Mouse (Mus musculus) hindbrain, postnatal 0 days (tissue): ENCODE measurements at regions not wholly inside any gene's neighbourhood (a gene's known extent, or its start where the extent isn't known, plus 50 kb on each side); places are given as distances from the start of the nearest gene placed in this dataset.

Experiments used
- ATAC-seq: fragments of 200-750 bp; cut with Nextera tagmentation; 2 replicates; pipeline ENCODE4 v1.8.0; 2017; ENCODE audit warnings: mild to moderate bottlenecking, moderate TSS enrichment, moderate library complexity
- DNase-seq: peaks from one replicate; pipeline ENCODE4 v3.0.0-alpha.2; 2015; ENCODE audit warnings: low spot score
- H3K27ac ChIP-seq: fragments of 300-500 bp; sonication (generic); 2 replicates; pipeline ENCODE4 v1.5.1; 2014; ENCODE audit warnings: mild to moderate bottlenecking
- H3K27me3 ChIP-seq: fragments of 300-500 bp; sonication (generic); 2 replicates; pipeline ENCODE4 v1.6.1; 2014; ENCODE audit warnings: low read length, mixed read lengths; ENCODE audit not compliant: insufficient read depth
- H3K36me3 ChIP-seq: fragments of 300-500 bp; sonication (generic); 2 replicates; pipeline ENCODE4 v1.6.1; 2014; ENCODE audit warnings: low read length, mixed read lengths; ENCODE audit not compliant: insufficient read depth
- H3K4me1 ChIP-seq: fragments of 300-500 bp; sonication (generic); 2 replicates; pipeline ENCODE4 v1.6.1; 2014; ENCODE audit warnings: antibody characterized with exemption, low read length, mixed read lengths; ENCODE audit not compliant: insufficient read depth
- H3K4me2 ChIP-seq: fragments of 300-500 bp; sonication (generic); 2 replicates; pipeline ENCODE4 v1.6.1; 2014; ENCODE audit warnings: low read depth, mild to moderate bottlenecking, low read length, moderate library complexity, mixed read lengths
- H3K4me3 ChIP-seq: fragments of 300-500 bp; sonication (generic); 2 replicates; pipeline ENCODE4 v1.5.1; 2014; ENCODE audit warnings: low read length
- H3K9ac ChIP-seq: fragments of 300-500 bp; sonication (generic); replicated peaks from 2 replicates; pipeline ENCODE4 v1.6.1; 2014; ENCODE audit warnings: mild to moderate bottlenecking, low read length, moderate library complexity, mixed read lengths
- H3K9me3 ChIP-seq: fragments of 300-500 bp; sonication (generic); 2 replicates; pipeline ENCODE4 v1.6.1; 2016; ENCODE audit warnings: low read length, mixed read lengths
- CTCF ChIP-seq: IDR thresholded peaks from 2 replicates; pipeline ENCODE4 v1.5.1; 2016; ENCODE audit warnings: antibody characterized with exemption, control low read depth, low read depth
- WGBS: fragments of 180-500 bp; shearing (Covaris S2); extraction: QIAGEN DNeasy Blood & Tissue Kit; methylation state at CpG from one replicate; pipeline ENCODE4 v1.1.7; 2014; 5-methylcytosine and 5-hydroxymethylcytosine counted together

GRCm38 (mm10) chr17:16069334-16069733 is 238.5 kb upstream of the Rgmb start:
- H3K4me3 ChIP-seq: no peak overlapping the region
- H3K4me2 ChIP-seq: no peak overlapping the region
- H3K9me3 ChIP-seq: no peaks in the 10 kb centered on the region
- DNase-seq: no peak
- WGBS: 39% methylated on average over 1 of the region's 1 CpGs
- no peak overlapping the region for H3K9ac ChIP-seq
- no peaks in the 10 kb centered on the region for H3K36me3 ChIP-seq
- no peaks in the 10 kb centered on the region for H3K4me1 ChIP-seq
- H3K27ac ChIP-seq: no peak overlapping the region
- no peaks in the 10 kb centered on the region for H3K27me3 ChIP-seq
- no peak for TF ChIP-seq CTCF
- no peak for ATAC-seq

- Histone ChIP-seq H3K9me3 (no peaks in the 10 kb centered on the region), H3K4me2 (no peak overlapping the region), H3K9ac (no peak overlapping the region), H3K36me3 (no peaks in the 10 kb centered on the region), H3K27ac (no peak overlapping the region), H3K27me3 (no peaks in the 10 kb centered on the region), H3K4me3 (no peak overlapping the region), H3K4me1 (no peaks in the 10 kb centered on the region)
- no peak for TF ChIP-seq CTCF
- no peak for DNase-seq
- ATAC-seq: no peak
- WGBS: 97% methylated on average over 2 of the region's 2 CpGs
These were observed 237.0 kb upstream of the Rgmb start for GRCm38 (mm10) chr17:16067858-16068257.

- 52% methylated on average over 3 of the region's 3 CpGs for WGBS
- H3K27ac ChIP-seq: no peak overlapping the region
- H3K9ac ChIP-seq: no peak overlapping the region
- H3K4me3 ChIP-seq: no peak overlapping the region
- no peak for TF ChIP-seq CTCF
- ATAC-seq (no peak), DNase-seq (peak; percentile 7)
- H3K4me2 ChIP-seq: no peak overlapping the region
- H3K4me1 ChIP-seq: no peaks in the 10 kb centered on the region
- H3K36me3 ChIP-seq: no peaks in the 10 kb centered on the region
- no peaks in the 10 kb centered on the region for H3K9me3 ChIP-seq
- H3K27me3 ChIP-seq: no peaks in the 10 kb centered on the region
These were observed 223.6 kb upstream of the Rgmb start for GRCm38 (mm10) chr17:16054481-16054880.

GRCm38 (mm10) chr17:16051713-16052112 is 220.9 kb upstream of the Rgmb start:
- H3K27me3 ChIP-seq: no peaks in the 10 kb centered on the region
- WGBS: 61% methylated on average over 5 of the region's 5 CpGs
- H3K4me2 ChIP-seq: no peak overlapping the region
- DNase-seq: no peak
- no peaks in the 10 kb centered on the region for H3K9me3 ChIP-seq
- no peak for TF ChIP-seq CTCF
- no peak for ATAC-seq
- no peak overlapping the region for H3K4me3 ChIP-seq
- no peaks in the 10 kb centered on the region for H3K4me1 ChIP-seq
- H3K27ac ChIP-seq: no peak overlapping the region
- H3K36me3 ChIP-seq: no peaks in the 10 kb centered on the region
- H3K9ac ChIP-seq: no peak overlapping the region

- no peak for DNase-seq
- H3K27ac ChIP-seq: no peak overlapping the region
- H3K4me2 ChIP-seq: no peak overlapping the region
- 70% methylated on average over 5 of the region's 5 CpGs for WGBS
- H3K4me1 ChIP-seq: no peaks in the 10 kb centered on the region
- no peaks in the 10 kb centered on the region for H3K27me3 ChIP-seq
- H3K4me3 ChIP-seq: no peak overlapping the region
- H3K36me3 ChIP-seq: no peaks in the 10 kb centered on the region
- H3K9ac ChIP-seq: no peak overlapping the region
- no peak for ATAC-seq
- no peak for TF ChIP-seq CTCF
- no peaks in the 10 kb centered on the region for H3K9me3 ChIP-seq
These were observed 210.9 kb upstream of the Rgmb start for GRCm38 (mm10) chr17:16041542-16042251.

- no peak overlapping the region for H3K27ac ChIP-seq
- H3K9me3 ChIP-seq: no peaks in the 10 kb centered on the region
- no peaks in the 10 kb centered on the region for H3K36me3 ChIP-seq
- ATAC-seq (no peak), DNase-seq (no peak)
- 82% methylated on average over 4 of the region's 4 CpGs for WGBS
- no peak overlapping the region for H3K9ac ChIP-seq
- TF ChIP-seq CTCF: no peak
- no peak overlapping the region for H3K4me3 ChIP-seq
- no peaks in the 10 kb centered on the region for H3K4me1 ChIP-seq
- no peak overlapping the region for H3K4me2 ChIP-seq
- H3K27me3 ChIP-seq: no peaks in the 10 kb centered on the region
These were observed 197.2 kb upstream of the Rgmb start for GRCm38 (mm10) chr17:16027989-16028388.

GRCm38 (mm10) chr17:16004871-16005575 is 174.2 kb upstream of the Rgmb start:
- no peak overlapping the region for H3K27ac ChIP-seq
- 33% methylated on average over 7 of the region's 7 CpGs for WGBS
- no peak overlapping the region for H3K4me2 ChIP-seq
- no peak overlapping the region for H3K9ac ChIP-seq
- no peaks in the 10 kb centered on the region for H3K4me1 ChIP-seq
- no peaks in the 10 kb centered on the region for H3K27me3 ChIP-seq
- H3K4me3 ChIP-seq: no peak overlapping the region
- H3K9me3 ChIP-seq: no peaks in the 10 kb centered on the region
- no peak for DNase-seq
- no peak for TF ChIP-seq CTCF
- no peaks in the 10 kb centered on the region for H3K36me3 ChIP-seq
- no peak for ATAC-seq
